Mouse (Mus musculus) lung, postnatal 0 days (tissue): ENCODE measurements around the gene Supt5. TPM values are rescaled to one million over a fixed set of nuclear protein-coding genes. Genes with fewer than 3 reads are reported as not detected.

Source experiments
- ATAC-seq: fragments of 200-750 bp; cut with Nextera tagmentation; 2 replicates; pipeline ENCODE4 v1.8.0; 2017; ENCODE audit warnings: moderate library complexity
- DNase-seq: peaks from one replicate; pipeline ENCODE4 v3.0.0-alpha.2; 2016; ENCODE audit warnings: low spot score
- H3K27ac ChIP-seq: fragments of 300-500 bp; sonication (generic); 2 replicates; pipeline ENCODE4 v1.5.1; 2014; ENCODE audit warnings: antibody characterized with exemption, mild to moderate bottlenecking, low read length, mixed read lengths
- H3K27me3 ChIP-seq: fragments of 300-500 bp; sonication (generic); replicated peaks from 2 replicates; pipeline ENCODE4 v1.6.1; 2014; ENCODE audit warnings: low read length, mixed read lengths; ENCODE audit not compliant: insufficient read depth
- H3K36me3 ChIP-seq: fragments of 300-500 bp; sonication (generic); 2 replicates; pipeline ENCODE4 v1.6.1; 2014; ENCODE audit warnings: low read length, mixed read lengths; ENCODE audit not compliant: insufficient read depth
- H3K4me1 ChIP-seq: fragments of 300-500 bp; sonication (generic); 2 replicates; pipeline ENCODE4 v1.6.1; 2014; ENCODE audit warnings: antibody characterized with exemption, low read depth, low read length, mixed read lengths; ENCODE audit not compliant: insufficient read depth
- H3K4me2 ChIP-seq: fragments of 300-500 bp; sonication (generic); replicated peaks from 2 replicates; pipeline ENCODE4 v1.6.1; 2014; ENCODE audit warnings: low read depth, mild to moderate bottlenecking, low read length, moderate library complexity, mixed read lengths
- H3K4me3 ChIP-seq: fragments of 300-500 bp; sonication (generic); 2 replicates; pipeline ENCODE4 v1.5.1; 2014; ENCODE audit warnings: low read depth, low read length
- H3K9ac ChIP-seq: fragments of 300-500 bp; sonication (generic); replicated peaks from 2 replicates; pipeline ENCODE4 v1.6.1; 2014; ENCODE audit warnings: low read depth, mild to moderate bottlenecking
- H3K9me3 ChIP-seq: fragments of 300-500 bp; sonication (generic); 2 replicates; pipeline ENCODE4 v1.6.1; 2016; ENCODE audit warnings: low read length, mixed read lengths
- CTCF ChIP-seq: IDR thresholded peaks from 2 replicates; pipeline ENCODE4 v1.5.1; 2016; ENCODE audit warnings: antibody characterized with exemption, mild to moderate bottlenecking
- EP300 ChIP-seq: IDR thresholded peaks from 2 replicates; pipeline ENCODE4 v1.6.1; 2016; ENCODE audit warnings: antibody characterized with exemption, mild to moderate bottlenecking, control low read depth
- WGBS: fragments of 180-500 bp; shearing (Covaris S2); extraction: QIAGEN DNeasy Blood & Tissue Kit; methylation state at CpG from one replicate; pipeline ENCODE4 v1.1.7; 2014; 5-methylcytosine and 5-hydroxymethylcytosine counted together
- polyA plus RNA-seq: library from polyadenylated mRNA; unstranded; fragments of >200 nt; fragmentation: Nextera tagmentation; extraction: Ambion mirVana; gene quantifications from 2 replicates; pipeline ENCODE4 v1.2.1, GENCODE M21; 2015

Supt5 gene
- polyA plus RNA-seq, 1 experiment from 2014 or later, result 39.7 TPM

- ATAC-seq (peak; percentile 76), DNase-seq (peak; percentile 82)
- TF ChIP-seq CTCF, result no peak
- TF ChIP-seq EP300, result peak; percentile 51; the same call in 1 of the 2 replicates
- Histone ChIP-seq H3K9me3 (no peaks in the 10 kb centered on the region), H3K27ac (peak overlapping the region; percentile 83), H3K27me3 (no peaks in the 10 kb centered on the region), H3K4me3 (no peak overlapping the region), H3K4me2 (peak overlapping the region; percentile 20; the same call in 1 of the 2 replicates), H3K4me1 (peaks cover 13% of the 10 kb centered on the region), H3K9ac (no peak overlapping the region), H3K36me3 (peaks cover 31% of the 10 kb centered on the region)
- 3% methylated on average over 5 of the region's 5 CpGs for WGBS
These were observed 19.4 kb upstream of the Supt5 start for GRCm38 (mm10) chr7:28357984-28358383.

DNA sequence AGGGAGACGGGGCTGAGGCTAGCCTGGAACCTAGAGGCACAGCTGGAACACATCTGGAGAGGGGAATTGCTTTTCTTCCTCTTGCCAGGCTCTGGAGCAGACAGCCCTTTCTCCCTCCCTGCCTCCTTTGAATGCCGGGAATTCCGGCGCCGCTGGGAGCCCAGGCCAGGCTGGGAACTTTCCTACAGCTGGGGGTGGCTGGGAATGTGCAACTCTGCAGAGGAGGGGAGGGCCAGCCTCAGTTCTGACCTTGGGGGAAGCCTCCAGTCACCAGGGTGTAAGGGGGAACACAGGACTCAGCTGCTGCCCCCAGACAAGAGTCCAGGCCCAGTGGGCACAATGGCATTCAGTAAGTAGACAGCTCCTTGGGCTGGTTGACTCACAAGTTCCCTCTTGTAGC lies 18.4 kb upstream of the Supt5 start:
- WGBS, result 1% methylated on average over 5 of the region's 5 CpGs
- DNase-seq, result peak; percentile 77
- no peak overlapping the region for H3K4me2 ChIP-seq
- H3K27me3 ChIP-seq, result no peaks in the 10 kb centered on the region
- peak overlapping the region; percentile 83 for H3K27ac ChIP-seq
- ATAC-seq, result peak; percentile 75
- no peak for TF ChIP-seq EP300
- TF ChIP-seq CTCF, result no peak; the same call in 1 of the 2 replicates
- H3K4me3 ChIP-seq, result no peak overlapping the region
- peaks cover 21% of the 10 kb centered on the region for H3K36me3 ChIP-seq
- no peak overlapping the region for H3K9ac ChIP-seq
- no peaks in the 10 kb centered on the region for H3K9me3 ChIP-seq
- H3K4me1 ChIP-seq, result peaks cover 13% of the 10 kb centered on the region

DNA sequence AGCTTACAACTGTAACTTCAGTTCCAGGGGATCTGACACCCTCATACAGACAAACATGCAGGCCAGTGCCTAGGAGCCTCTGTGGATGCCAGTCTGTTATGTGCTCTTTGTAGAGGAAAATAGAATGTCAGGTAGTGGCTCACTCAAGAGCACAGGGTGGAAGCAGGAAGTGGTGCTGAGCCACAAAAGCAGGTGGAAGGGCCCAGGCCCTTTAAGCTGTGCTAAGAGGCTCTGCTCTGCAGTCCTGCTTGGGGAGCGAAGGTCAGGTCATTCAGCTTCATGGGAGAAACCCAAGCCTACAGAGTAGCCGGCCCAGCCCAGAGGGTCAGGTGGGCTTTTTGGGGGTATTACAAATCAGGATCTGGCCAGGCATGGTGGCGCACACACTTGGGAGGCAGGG lies 16.7 kb upstream of the Supt5 start:
- WGBS, result 86% methylated on average over 3 of the region's 3 CpGs
- DNase-seq (no peak), ATAC-seq (no peak)
- Histone ChIP-seq H3K4me2 (no peak overlapping the region), H3K4me1 (peaks cover 22% of the 10 kb centered on the region), H3K27me3 (no peaks in the 10 kb centered on the region), H3K27ac (no peak overlapping the region), H3K9ac (no peak overlapping the region), H3K36me3 (peaks cover 10% of the 10 kb centered on the region; the same call in 1 of the 2 replicates), H3K9me3 (no peaks in the 10 kb centered on the region), H3K4me3 (no peak overlapping the region)
- no peak for TF ChIP-seq CTCF
- TF ChIP-seq EP300, result no peak

GRCm38 (mm10) chr7:28354596-28354995 lies 16.1 kb upstream of the Supt5 start:
- no peaks in the 10 kb centered on the region for H3K27me3 ChIP-seq
- ATAC-seq, result no peak
- H3K36me3 ChIP-seq, result 0 out of 2 replicates have a peak, but pooled peaks cover 6% of the 10 kb centered on the region
- peaks cover 25% of the 10 kb centered on the region for H3K4me1 ChIP-seq
- no peak overlapping the region for H3K27ac ChIP-seq
- TF ChIP-seq EP300 (no peak), CTCF (no peak)
- no peak for DNase-seq
- H3K4me2 ChIP-seq, result no peak overlapping the region
- H3K4me3 ChIP-seq, result no peak overlapping the region
- H3K9me3 ChIP-seq, result no peaks in the 10 kb centered on the region
- no peak overlapping the region for H3K9ac ChIP-seq
- WGBS, result 96% methylated on average over 3 of the region's 3 CpGs

- H3K4me1 ChIP-seq, result peaks cover 25% of the 10 kb centered on the region
- no peaks in the 10 kb centered on the region for H3K9me3 ChIP-seq
- ATAC-seq, result no peak
- no peak for DNase-seq
- H3K27ac ChIP-seq, result no peak overlapping the region
- 77% methylated on average over 3 of the region's 3 CpGs for WGBS
- H3K4me2 ChIP-seq, result no peak overlapping the region
- no peak overlapping the region for H3K4me3 ChIP-seq
- H3K27me3 ChIP-seq, result no peaks in the 10 kb centered on the region
- TF ChIP-seq EP300, result no peak
- TF ChIP-seq CTCF, result no peak
- no peak overlapping the region for H3K9ac ChIP-seq
- H3K36me3 ChIP-seq, result 0 out of 2 replicates have a peak, but pooled peaks cover 6% of the 10 kb centered on the region
These were observed 15.6 kb upstream of the Supt5 start for GRCm38 (mm10) chr7:28354113-28354581.

DNA sequence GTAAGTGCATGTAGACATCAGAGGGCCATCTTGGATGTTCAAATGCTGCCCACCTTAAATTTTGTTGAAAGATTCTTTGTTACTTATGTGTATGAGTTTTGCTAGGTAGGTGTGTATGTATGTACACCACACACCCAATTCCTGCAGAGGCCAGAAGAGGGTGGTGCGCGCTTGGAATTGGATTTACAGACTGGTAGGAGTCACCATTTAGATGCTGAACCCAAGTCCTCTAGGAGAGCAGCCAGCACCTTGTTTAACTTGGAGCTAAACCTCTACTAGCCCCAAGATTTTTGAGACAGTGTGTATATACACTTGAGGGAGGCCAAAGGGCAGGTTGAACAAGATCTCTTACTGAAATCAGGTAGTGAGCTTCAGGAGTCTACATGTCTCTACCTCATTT lies 14.7 kb upstream of the Supt5 start:
- 0 out of 2 replicates have a peak, but pooled peaks cover 6% of the 10 kb centered on the region for H3K36me3 ChIP-seq
- 92% methylated on average over 2 of the region's 2 CpGs for WGBS
- no peaks in the 10 kb centered on the region for H3K9me3 ChIP-seq
- H3K4me3 ChIP-seq, result no peak overlapping the region
- DNase-seq (no peak), ATAC-seq (no peak)
- no peak overlapping the region for H3K27ac ChIP-seq
- TF ChIP-seq EP300 (no peak), CTCF (peak; percentile 41)
- no peaks in the 10 kb centered on the region for H3K27me3 ChIP-seq
- H3K4me2 ChIP-seq, result no peak overlapping the region
- H3K4me1 ChIP-seq, result peaks cover 25% of the 10 kb centered on the region
- no peak overlapping the region for H3K9ac ChIP-seq
